Mouse (Mus musculus) forebrain, embryonic 10.5 days (tissue): Measurements from ENCODE around the gene Zfp451. TPM values are rescaled to one million over a fixed set of nuclear protein-coding genes. Genes with fewer than 3 reads are reported as not detected.
"Not testable (repeated sequence)": the region's sequence is repeated elsewhere in the genome, so short reads cannot be mapped to it uniquely, and the experiment has no call there.

Source experiments
- DNase-seq: peaks from one replicate; pipeline ENCODE4 v3.0.0-alpha.2; 2017; ENCODE audit warnings: low spot score; ENCODE audit errors: extremely low spot score
- H3K27ac ChIP-seq: fragments of 300-500 bp; sonication (generic); 2 replicates; pipeline ENCODE4 v1.5.1; 2016; ENCODE audit warnings: mild to moderate bottlenecking
- H3K27me3 ChIP-seq: fragments of 300-500 bp; sonication (generic); 2 replicates; pipeline ENCODE4 v1.6.1; 2016; ENCODE audit warnings: mild to moderate bottlenecking; ENCODE audit not compliant: poor library complexity, severe bottlenecking
- H3K36me3 ChIP-seq: fragments of 300-500 bp; sonication (generic); replicated peaks from 2 replicates; pipeline ENCODE4 v1.6.1; 2016; ENCODE audit warnings: mild to moderate bottlenecking, moderate library complexity
- H3K4me1 ChIP-seq: fragments of 300-500 bp; sonication (generic); 2 replicates; pipeline ENCODE4 v1.6.1; 2016
- H3K4me3 ChIP-seq: fragments of 300-500 bp; sonication (generic); 2 replicates; pipeline ENCODE4 v1.5.1; 2016; ENCODE audit warnings: mild to moderate bottlenecking, moderate library complexity
- H3K9me3 ChIP-seq: fragments of 300-500 bp; sonication (generic); 2 replicates; pipeline ENCODE4 v1.6.1; 2016; ENCODE audit warnings: mild to moderate bottlenecking, moderate library complexity
- WGBS: fragments of 180-500 bp; shearing (Covaris S2); methylation state at CpG from one replicate; pipeline ENCODE4 v1.1.7; 2016; 5-methylcytosine and 5-hydroxymethylcytosine counted together
- polyA plus RNA-seq: library from polyadenylated mRNA; unstranded; fragments of >200 nt; fragmentation: Nextera tagmentation; extraction: Ambion mirVana; gene quantifications from 2 replicates; pipeline ENCODE4 v1.2.1, GENCODE M21; 2016

The Zfp451 gene
- 30.8 and 32.6 TPM in 2 replicates for polyA plus RNA-seq

DNA sequence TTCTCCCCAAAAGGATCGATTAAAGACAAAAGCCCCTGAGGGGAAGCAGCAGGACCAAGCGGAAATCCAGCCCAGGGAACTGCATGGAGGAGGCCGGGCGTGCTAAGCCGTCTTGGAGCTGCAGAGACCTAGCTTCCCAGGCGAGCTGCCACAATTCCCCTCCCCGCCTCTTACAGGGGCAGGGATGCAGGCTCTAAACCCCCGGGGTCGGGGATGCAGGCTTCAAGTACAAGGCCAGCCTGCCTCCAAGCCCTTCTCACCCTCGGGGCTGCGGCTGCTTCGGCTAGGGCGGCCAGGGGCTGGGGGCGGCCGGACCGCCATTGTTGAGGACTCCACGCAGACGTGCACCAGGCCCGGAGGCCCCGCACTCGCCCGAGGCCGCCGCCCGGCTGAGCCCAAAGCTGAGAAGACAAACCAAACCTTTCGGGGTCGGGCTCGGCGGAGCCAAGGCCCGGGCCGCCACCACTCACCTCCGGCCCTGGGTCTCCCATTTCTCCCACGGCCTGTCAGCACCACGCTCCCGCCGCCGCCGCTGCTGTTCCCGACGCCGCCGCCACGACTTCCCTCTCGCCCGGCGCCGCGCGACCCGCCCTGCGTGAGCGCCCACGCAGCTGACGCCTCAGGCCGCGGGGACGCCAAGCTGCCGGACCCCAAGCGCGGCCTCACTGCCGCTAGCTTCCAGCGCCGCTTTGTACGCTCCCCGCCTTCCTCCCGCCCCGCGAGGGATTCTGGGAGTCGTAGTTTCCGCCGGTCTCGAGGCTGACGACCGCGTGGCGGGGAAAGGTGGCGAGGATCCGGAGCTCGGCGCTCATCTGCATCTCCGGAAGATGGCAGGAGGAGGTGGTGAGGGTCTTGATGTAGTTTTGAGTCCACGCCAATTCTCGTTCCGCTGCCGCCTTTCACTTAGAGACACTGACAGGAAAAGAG, at the start of gene Zfp451:
Gene Zfp451, minus strand, starts transcription at position 728 of the 927 bp plus-strand sequence.
- H3K27ac ChIP-seq: peak within 1 kb of the TSS; percentile 98
- H3K4me3 ChIP-seq: peak within 1 kb of the TSS; percentile 92
- peaks cover 20% of the 10 kb centered on the region for H3K4me1 ChIP-seq
- peak; percentile 91 for DNase-seq
- no peaks in the 10 kb centered on the region for H3K9me3 ChIP-seq
- H3K27me3 ChIP-seq: peaks cover 6% of the 10 kb centered on the region; the same call in 1 of the 2 replicates
- under 1% methylated on average over 82 of the region's 85 CpGs for WGBS
- peaks cover 43% of the 10 kb centered on the region for H3K36me3 ChIP-seq

DNA sequence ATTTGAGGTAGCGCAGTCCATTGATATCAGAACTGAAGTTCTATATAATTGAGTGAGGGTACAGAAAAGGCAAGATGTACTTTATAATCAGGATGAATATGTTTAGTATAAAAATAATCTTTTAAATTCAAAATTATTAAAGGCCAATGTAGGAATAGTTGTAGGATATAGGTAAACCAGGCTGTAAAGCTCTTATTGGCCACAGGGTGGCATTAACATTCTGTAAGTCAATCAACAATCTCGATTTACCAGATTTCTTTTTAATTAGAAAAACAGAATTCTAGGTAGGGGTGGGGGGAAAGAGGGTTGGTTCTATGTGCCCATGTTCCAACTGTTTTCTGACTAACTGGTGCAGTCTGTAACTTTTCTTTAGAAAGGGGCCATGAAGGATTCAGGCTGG, 32.4 kb upstream of the Zfp451 start:
- 94% methylated on average over 2 of the region's 2 CpGs for WGBS
- Histone ChIP-seq H3K4me1 (no peaks in the 10 kb centered on the region), H3K27me3 (no peaks in the 10 kb centered on the region), H3K9me3 (no peaks in the 10 kb centered on the region), H3K27ac (no peak overlapping the region), H3K4me3 (no peak overlapping the region), H3K36me3 (no peaks in the 10 kb centered on the region)
- no peak for DNase-seq

DNA sequence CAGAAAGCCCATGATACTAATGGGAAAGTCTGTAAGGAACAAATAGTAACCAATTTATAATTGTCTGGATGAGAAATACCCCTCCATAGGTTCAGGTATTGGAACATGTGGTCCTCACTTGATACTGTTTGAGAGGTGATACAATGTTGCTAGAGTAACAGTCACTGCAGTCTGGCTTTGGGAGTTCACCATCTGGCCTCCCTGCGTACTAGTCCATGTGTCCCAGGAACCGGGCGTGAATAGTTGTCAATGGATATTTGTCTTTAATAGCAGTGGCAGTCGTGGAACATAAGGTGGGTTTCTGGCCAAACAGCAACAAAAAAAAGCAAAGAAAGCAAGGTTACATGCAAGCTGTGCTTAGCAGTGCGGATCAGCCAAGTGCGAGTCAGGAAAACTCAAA, 29.4 kb upstream of the Zfp451 start:
- no peak for DNase-seq
- H3K4me1 ChIP-seq: no peaks in the 10 kb centered on the region
- H3K27me3 ChIP-seq: no peaks in the 10 kb centered on the region
- H3K36me3 ChIP-seq: no peaks in the 10 kb centered on the region
- no peaks in the 10 kb centered on the region for H3K9me3 ChIP-seq
- H3K27ac ChIP-seq: no peak overlapping the region
- WGBS: 80% methylated on average over 6 of the region's 6 CpGs
- no peak overlapping the region for H3K4me3 ChIP-seq

GRCm38 (mm10) chr1:33838952-33839351, 24.6 kb upstream of the Zfp451 start:
- H3K9me3 ChIP-seq, DNase-seq, H3K27ac ChIP-seq, H3K36me3 ChIP-seq, H3K4me3 ChIP-seq, H3K4me1 ChIP-seq, H3K27me3 ChIP-seq: not testable (repeated sequence)
- 92% methylated on average over 14 of the region's 14 CpGs for WGBS

DNA sequence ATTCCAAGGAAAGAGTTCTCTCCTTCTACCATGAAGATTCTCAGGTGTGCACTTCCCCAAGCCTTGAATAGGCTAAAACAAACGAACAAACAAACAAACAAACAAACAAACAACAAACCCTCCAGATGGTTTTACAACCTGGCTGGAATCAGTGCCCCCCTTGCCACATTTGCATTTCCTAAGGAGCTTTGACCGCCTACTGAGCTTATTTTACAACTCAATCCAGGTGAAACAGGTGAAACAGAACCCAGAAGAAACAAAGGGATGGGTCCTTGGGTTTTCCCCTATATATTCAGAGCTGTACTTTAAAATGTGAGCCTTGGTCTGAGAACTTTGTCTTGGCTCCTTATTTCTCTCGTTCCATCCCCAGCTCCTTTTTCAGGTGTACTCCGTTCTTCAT, 16.2 kb upstream of the Zfp451 start:
- H3K4me1 ChIP-seq: no peaks in the 10 kb centered on the region
- WGBS: 74% methylated on average over 4 of the region's 4 CpGs

DNA sequence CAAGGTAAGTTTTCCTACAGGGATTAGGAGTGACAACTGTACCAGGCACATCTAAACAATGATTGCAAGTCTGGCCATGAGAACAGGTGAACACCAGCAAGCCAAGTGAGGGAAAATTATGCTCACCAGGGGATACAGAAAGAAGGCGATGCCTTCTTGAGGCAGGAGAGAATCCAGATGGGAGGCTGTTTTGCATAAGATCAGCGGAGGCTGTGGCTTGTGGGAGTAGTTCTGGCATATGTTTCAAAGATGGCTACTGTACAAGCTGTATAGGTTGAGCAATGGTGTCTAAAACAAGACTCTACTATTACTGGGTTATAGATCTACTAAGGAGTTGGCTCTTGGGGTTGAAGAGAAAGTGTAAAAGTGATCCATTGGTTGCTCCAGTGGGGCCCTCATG, 3.5 kb upstream of the Zfp451 start:
- H3K36me3 ChIP-seq: peaks cover 5% of the 10 kb centered on the region
- 85% methylated on average over 2 of the region's 2 CpGs for WGBS

More for the DNA sequence above, 16.2 kb upstream of the Zfp451 start:
- no peaks in the 10 kb centered on the region for H3K36me3 ChIP-seq
- no peak overlapping the region for H3K4me3 ChIP-seq
- no peak overlapping the region for H3K27ac ChIP-seq
- H3K9me3 ChIP-seq: peaks cover 4% of the 10 kb centered on the region; the same call in 1 of the 2 replicates
- H3K27me3 ChIP-seq: no peaks in the 10 kb centered on the region
- DNase-seq: no peak

DNA sequence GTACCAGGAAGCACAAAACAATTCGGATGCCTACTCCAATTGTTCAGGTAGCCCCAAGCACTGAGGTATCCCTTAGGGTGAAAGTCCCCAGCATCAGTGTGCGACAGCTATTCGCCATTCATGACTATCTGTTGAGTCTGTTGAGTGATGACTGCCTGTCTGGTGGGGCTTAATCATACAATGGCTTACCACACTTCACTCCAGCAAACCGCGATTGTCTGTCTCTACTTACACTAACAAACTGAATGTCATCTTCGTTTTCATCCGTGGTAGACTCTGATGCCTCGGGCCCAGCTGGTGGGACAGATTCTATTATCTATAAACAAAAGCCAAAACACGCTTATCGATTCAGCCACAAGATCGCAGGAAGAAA, 914 bp downstream of the Zfp451 start:
- DNase-seq: no peak
- Histone ChIP-seq H3K27ac (peak overlapping the region; percentile 98), H3K4me1 (peaks cover 20% of the 10 kb centered on the region), H3K9me3 (no peaks in the 10 kb centered on the region), H3K27me3 (peaks cover 6% of the 10 kb centered on the region; the same call in 1 of the 2 replicates), H3K4me3 (peak overlapping the region; percentile 92), H3K36me3 (peaks cover 49% of the 10 kb centered on the region)
- WGBS: 16% methylated on average over 11 of the region's 11 CpGs

More for the DNA sequence above, 3.5 kb upstream of the Zfp451 start:
- Histone ChIP-seq H3K4me3 (no peak overlapping the region), H3K4me1 (peaks cover 12% of the 10 kb centered on the region), H3K27me3 (peaks cover 6% of the 10 kb centered on the region; the same call in 1 of the 2 replicates), H3K27ac (no peak overlapping the region), H3K9me3 (no peaks in the 10 kb centered on the region)
- DNase-seq: no peak

GRCm38 (mm10) chr1:33803323-33803722, 11.1 kb downstream of the Zfp451 start:
- 98% methylated on average over 2 of the region's 2 CpGs for WGBS
- no peaks in the 10 kb centered on the region for H3K4me1 ChIP-seq
- H3K27ac ChIP-seq: no peak overlapping the region
- H3K36me3 ChIP-seq: peaks cover 96% of the 10 kb centered on the region
- no peak overlapping the region for H3K4me3 ChIP-seq
- H3K27me3 ChIP-seq: no peaks in the 10 kb centered on the region
- H3K9me3 ChIP-seq: no peaks in the 10 kb centered on the region
- DNase-seq: no peak

DNA sequence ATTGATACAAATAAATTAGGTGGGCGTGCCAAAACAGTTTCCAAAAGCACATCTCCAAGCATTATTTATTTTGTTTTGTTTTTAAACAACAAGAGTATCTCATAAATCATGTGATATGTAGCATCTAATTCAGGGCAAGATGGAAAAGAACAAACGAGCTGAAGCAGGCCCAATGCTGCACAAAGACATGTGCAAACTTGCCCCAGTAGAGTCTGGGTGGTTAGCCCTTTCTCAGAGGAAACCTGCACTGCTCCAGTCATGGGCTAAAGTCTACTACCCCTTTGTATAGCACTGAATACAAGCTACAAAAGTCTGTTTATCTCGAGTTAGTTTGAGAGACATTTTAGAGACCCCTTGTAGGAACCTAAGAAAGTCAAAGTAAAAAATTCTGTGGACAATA, 14.8 kb downstream of the Zfp451 start:
- H3K27me3 ChIP-seq: no peaks in the 10 kb centered on the region
- H3K4me3 ChIP-seq: no peak overlapping the region
- DNase-seq: no peak
- H3K4me1 ChIP-seq: no peaks in the 10 kb centered on the region
- H3K36me3 ChIP-seq: peaks cover 97% of the 10 kb centered on the region
- H3K9me3 ChIP-seq: no peaks in the 10 kb centered on the region
- 91% methylated on average over 3 of the region's 3 CpGs for WGBS
- H3K27ac ChIP-seq: no peak overlapping the region

- H3K4me3 ChIP-seq: no peak overlapping the region
Observed at GRCm38 (mm10) chr1:33788493-33788892, 25.9 kb downstream of the Zfp451 start.

DNA sequence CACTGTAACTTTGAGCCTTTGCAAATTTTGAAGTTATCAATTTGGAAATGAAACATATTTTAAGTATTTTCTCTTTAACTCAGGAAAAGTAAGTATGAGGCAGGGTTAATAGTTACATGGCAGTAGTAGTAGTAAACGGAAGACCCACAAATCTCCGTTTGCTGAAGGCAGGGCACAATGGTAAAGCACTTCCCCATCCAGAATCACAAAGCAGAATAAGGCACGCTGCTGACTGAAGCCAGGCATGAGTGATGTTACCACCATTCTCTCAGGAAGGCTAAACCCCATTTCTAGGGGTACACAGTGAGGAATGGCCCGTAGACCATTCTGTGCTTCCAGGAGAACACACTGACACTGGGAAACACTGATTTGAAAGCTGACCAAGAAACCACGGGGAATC, 26.3 kb downstream of the Zfp451 start:
- 85% methylated on average over 5 of the region's 5 CpGs for whole genome bisulfite sequencing
- Histone ChIP-seq H3K4me1 (no peaks in the 10 kb centered on the region), H3K9me3 (no peaks in the 10 kb centered on the region), H3K4me3 (no peak overlapping the region), H3K36me3 (peaks cover 38% of the 10 kb centered on the region), H3K27ac (no peak overlapping the region), H3K27me3 (no peaks in the 10 kb centered on the region)
- DNase-seq: no peak

More at GRCm38 (mm10) chr1:33788493-33788892, 25.9 kb downstream of the Zfp451 start:
- no peak for DNase-seq
- WGBS: 80% methylated on average over 3 of the region's 3 CpGs
- H3K9me3 ChIP-seq: no peaks in the 10 kb centered on the region
- no peaks in the 10 kb centered on the region for H3K4me1 ChIP-seq
- H3K36me3 ChIP-seq: peaks cover 38% of the 10 kb centered on the region
- no peak overlapping the region for H3K27ac ChIP-seq
- H3K27me3 ChIP-seq: no peaks in the 10 kb centered on the region

DNA sequence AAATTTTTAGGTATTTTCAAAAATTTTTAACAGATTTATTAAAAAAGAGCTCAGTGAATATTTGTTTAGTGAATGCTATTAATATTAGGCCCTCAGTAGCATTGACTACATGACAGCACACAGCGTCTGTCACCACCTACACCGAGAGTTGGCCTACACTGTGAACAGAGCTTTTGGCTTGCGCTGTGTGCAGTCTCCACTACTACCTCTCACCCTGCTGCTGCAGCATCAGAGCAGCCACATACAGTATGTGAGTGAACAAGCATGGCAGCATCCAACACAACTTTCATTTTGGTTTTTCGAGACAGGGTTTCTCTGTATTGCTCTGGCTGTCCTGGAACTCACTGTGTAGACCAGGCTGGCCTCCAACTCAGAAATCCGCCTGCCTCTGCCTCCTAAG, 29.8 kb downstream of the Zfp451 start:
- no peaks in the 10 kb centered on the region for H3K4me1 ChIP-seq
- H3K4me3 ChIP-seq: no peak overlapping the region
- no peak for DNase-seq
- no peak overlapping the region for H3K27ac ChIP-seq
- WGBS: 94% methylated on average over 5 of the region's 5 CpGs
- no peaks in the 10 kb centered on the region for H3K9me3 ChIP-seq
- peaks cover 56% of the 10 kb centered on the region for H3K36me3 ChIP-seq
- no peaks in the 10 kb centered on the region for H3K27me3 ChIP-seq

- no peak for DNase-seq
- H3K27ac ChIP-seq: no peak overlapping the region
- no peak overlapping the region for H3K4me3 ChIP-seq
- no peaks in the 10 kb centered on the region for H3K9me3 ChIP-seq
- H3K36me3 ChIP-seq: peaks cover 81% of the 10 kb centered on the region
- no peaks in the 10 kb centered on the region for H3K27me3 ChIP-seq
- no peaks in the 10 kb centered on the region for H3K4me1 ChIP-seq
- 95% methylated on average over 14 of the region's 14 CpGs for WGBS
Observed at GRCm38 (mm10) chr1:33776175-33776611, 38.2 kb downstream of the Zfp451 start.
